Mouse (Mus musculus) forebrain, embryonic 11.5 days (tissue): ENCODE results near the gene Aasdhppt. TPM values are rescaled to one million over a fixed set of nuclear protein-coding genes. Genes with fewer than 3 reads are reported as not detected.

Experiments
- ATAC-seq: fragments of 200-750 bp; cut with Nextera tagmentation; replicated peaks from 2 replicates; pipeline ENCODE4 v1.8.0; 2017; ENCODE audit warnings: moderate TSS enrichment; ENCODE audit not compliant: low FRiP score
- DNase-seq: peaks from one replicate; pipeline ENCODE4 v3.0.0-alpha.2; 2017; ENCODE audit warnings: low spot score
- H3K27ac ChIP-seq: fragments of 300-500 bp; sonication (generic); 2 replicates; pipeline ENCODE4 v1.5.1; 2014; ENCODE audit warnings: low read depth, low read length
- H3K27me3 ChIP-seq: fragments of 300-500 bp; sonication (generic); 2 replicates; pipeline ENCODE4 v1.6.1; 2014; ENCODE audit warnings: mild to moderate bottlenecking, low read length, mixed read lengths; ENCODE audit not compliant: control insufficient read depth, insufficient read depth
- H3K36me3 ChIP-seq: fragments of 300-500 bp; sonication (generic); 2 replicates; pipeline ENCODE4 v1.6.1; 2014; ENCODE audit warnings: mild to moderate bottlenecking, low read length, moderate library complexity, mixed read lengths; ENCODE audit not compliant: control insufficient read depth, insufficient read depth
- H3K4me1 ChIP-seq: fragments of 300-500 bp; sonication (generic); replicated peaks from 2 replicates; pipeline ENCODE4 v1.6.1; 2014; ENCODE audit warnings: low read length, mixed read lengths; ENCODE audit not compliant: control insufficient read depth, insufficient read depth
- H3K4me2 ChIP-seq: fragments of 300-500 bp; sonication (generic); 2 replicates; pipeline ENCODE4 v1.6.1; 2014; ENCODE audit warnings: low read depth, mild to moderate bottlenecking, low read length, moderate library complexity, mixed read lengths; ENCODE audit not compliant: severe bottlenecking
- H3K4me3 ChIP-seq: fragments of 300-500 bp; sonication (generic); 2 replicates; pipeline ENCODE4 v1.5.1; 2014; ENCODE audit warnings: low read depth, low read length
- H3K9ac ChIP-seq: fragments of 300-500 bp; sonication (generic); 2 replicates; pipeline ENCODE4 v1.6.1; 2014; ENCODE audit warnings: low read length
- H3K9me3 ChIP-seq: fragments of 300-500 bp; sonication (generic); 2 replicates; pipeline ENCODE4 v1.6.1; 2016; ENCODE audit warnings: low read length, mixed read lengths; ENCODE audit not compliant: control insufficient read depth
- WGBS: fragments of 180-500 bp; shearing (Covaris S2); extraction: QIAGEN DNeasy Blood & Tissue Kit; methylation state at CpG from one replicate; pipeline ENCODE4 v1.1.7; 2014; 5-methylcytosine and 5-hydroxymethylcytosine counted together
- polyA plus RNA-seq: library from polyadenylated mRNA; unstranded; fragments of >200 nt; fragmentation: Nextera tagmentation; extraction: Ambion mirVana; gene quantifications from 2 replicates; pipeline ENCODE4 v1.2.1, GENCODE M21; 2014

The Aasdhppt gene
- polyA plus RNA-seq: 29.8 and 35.7 TPM in 2 replicates

- Histone ChIP-seq H3K9ac (peak within 1 kb of the TSS; percentile 71), H3K36me3 (no peaks in the 10 kb centered on the region), H3K4me2 (peak within 1 kb of the TSS; percentile 75), H3K4me3 (peak within 1 kb of the TSS; percentile 71), H3K4me1 (no peaks in the 10 kb centered on the region; the same call in 1 of the 2 replicates), H3K9me3 (no peaks in the 10 kb centered on the region), H3K27ac (peak within 1 kb of the TSS; percentile 71), H3K27me3 (no peaks in the 10 kb centered on the region)
- under 1% methylated on average over 52 of the region's 53 CpGs for WGBS
- peak; percentile 97 for ATAC-seq
- peak; percentile 98 for DNase-seq
Measured at GRCm38 (mm10) chr9:4309351-4310085, at the start of gene Aasdhppt, which contains the start of gene Kbtbd3. Gene Aasdhppt (minus strand): TSS chr9:4309471. Gene Kbtbd3 (plus strand): TSS chr9:4309833.

- H3K27me3 ChIP-seq: no peaks in the 10 kb centered on the region
- H3K36me3 ChIP-seq: no peaks in the 10 kb centered on the region
- ATAC-seq: no peak
- H3K4me1 ChIP-seq: no peaks in the 10 kb centered on the region
- 97% methylated on average over 1 of the region's 1 CpGs for WGBS
- no peak overlapping the region for H3K9ac ChIP-seq
- H3K27ac ChIP-seq: no peak overlapping the region
- H3K4me2 ChIP-seq: no peak overlapping the region
- H3K9me3 ChIP-seq: no peaks in the 10 kb centered on the region
- no peak for DNase-seq
- H3K4me3 ChIP-seq: no peak overlapping the region
Measured at GRCm38 (mm10) chr9:4353163-4353562, 43.9 kb upstream of the Aasdhppt start.

- Histone ChIP-seq H3K4me1 (no peaks in the 10 kb centered on the region), H3K4me2 (no peak overlapping the region), H3K9ac (no peak overlapping the region), H3K27ac (no peak overlapping the region), H3K9me3 (no peaks in the 10 kb centered on the region), H3K36me3 (no peaks in the 10 kb centered on the region; the same call in 1 of the 2 replicates), H3K4me3 (no peak overlapping the region), H3K27me3 (no peaks in the 10 kb centered on the region)
- 88% methylated on average over 6 of the region's 6 CpGs for WGBS
- DNase-seq (no peak), ATAC-seq (no peak)
Measured at GRCm38 (mm10) chr9:4318939-4319721, 9.9 kb upstream of the Aasdhppt start.

GRCm38 (mm10) chr9:4315746-4316145 is 6.5 kb upstream of the Aasdhppt start:
- no peaks in the 10 kb centered on the region for H3K27me3 ChIP-seq
- no peak for ATAC-seq
- H3K36me3 ChIP-seq: no peaks in the 10 kb centered on the region; the same call in 1 of the 2 replicates
- no peak overlapping the region for H3K9ac ChIP-seq
- no peak overlapping the region for H3K27ac ChIP-seq
- no peaks in the 10 kb centered on the region for H3K4me1 ChIP-seq
- H3K4me2 ChIP-seq: no peak overlapping the region
- H3K4me3 ChIP-seq: no peak overlapping the region
- 81% methylated on average over 2 of the region's 2 CpGs for WGBS
- no peak for DNase-seq
- no peaks in the 10 kb centered on the region for H3K9me3 ChIP-seq

GRCm38 (mm10) chr9:4313946-4314345 is 4.7 kb upstream of the Aasdhppt start:
- no peaks in the 10 kb centered on the region for H3K4me1 ChIP-seq
- no peak overlapping the region for H3K4me3 ChIP-seq
- no peak overlapping the region for H3K4me2 ChIP-seq
- WGBS: 90% methylated on average over 4 of the region's 4 CpGs
- no peak overlapping the region for H3K9ac ChIP-seq
- H3K36me3 ChIP-seq: no peaks in the 10 kb centered on the region; the same call in 1 of the 2 replicates
- no peaks in the 10 kb centered on the region for H3K9me3 ChIP-seq
- no peak overlapping the region for H3K27ac ChIP-seq
- ATAC-seq (no peak), DNase-seq (no peak)
- no peaks in the 10 kb centered on the region for H3K27me3 ChIP-seq

GRCm38 (mm10) chr9:4311162-4311561 is 1.9 kb upstream of the Aasdhppt start:
- no peak overlapping the region for H3K9ac ChIP-seq
- H3K4me2 ChIP-seq: no peak overlapping the region
- no peaks in the 10 kb centered on the region; the same call in 1 of the 2 replicates for H3K4me1 ChIP-seq
- H3K36me3 ChIP-seq: no peaks in the 10 kb centered on the region
- no peaks in the 10 kb centered on the region for H3K27me3 ChIP-seq
- H3K27ac ChIP-seq: no peak overlapping the region
- no peaks in the 10 kb centered on the region for H3K9me3 ChIP-seq
- ATAC-seq (no peak), DNase-seq (no peak)
- 87% methylated on average over 3 of the region's 3 CpGs for WGBS
- H3K4me3 ChIP-seq: no peak overlapping the region

GRCm38 (mm10) chr9:4310706-4311105 is 1.4 kb upstream of the Aasdhppt start:
- DNase-seq (no peak), ATAC-seq (no peak)
- H3K27ac ChIP-seq: no peak overlapping the region

GRCm38 (mm10) chr9:4308628-4309350 is 482 bp downstream of the Aasdhppt start:
- ATAC-seq (peak; percentile 53), DNase-seq (no peak)
- Histone ChIP-seq H3K27me3 (no peaks in the 10 kb centered on the region), H3K4me2 (peak overlapping the region; percentile 75), H3K4me1 (no peaks in the 10 kb centered on the region; the same call in 1 of the 2 replicates), H3K4me3 (peak overlapping the region; percentile 71), H3K36me3 (no peaks in the 10 kb centered on the region), H3K27ac (0 out of 2 replicates have a peak overlapping the region, but pooled peaks have one; percentile 34), H3K9ac (peak overlapping the region; percentile 71), H3K9me3 (no peaks in the 10 kb centered on the region)
- under 1% methylated on average over 36 of the region's 36 CpGs for WGBS

More at GRCm38 (mm10) chr9:4310706-4311105, 1.4 kb upstream of the Aasdhppt start:
- Histone ChIP-seq H3K27me3 (no peaks in the 10 kb centered on the region), H3K9me3 (no peaks in the 10 kb centered on the region), H3K4me1 (no peaks in the 10 kb centered on the region; the same call in 1 of the 2 replicates), H3K36me3 (no peaks in the 10 kb centered on the region), H3K9ac (no peak overlapping the region; the same call in 1 of the 2 replicates), H3K4me3 (peak overlapping the region; percentile 71; the same call in 1 of the 2 replicates), H3K4me2 (peak overlapping the region; percentile 75; the same call in 1 of the 2 replicates)
- WGBS: 77% methylated on average over 3 of the region's 3 CpGs
